Mouse (Mus musculus) bone marrow macrophage, adult 2 months (primary cell): ENCODE data around the gene Dll4.

ENCODE experiments used
- CTCF ChIP-seq: IDR thresholded peaks from 2 replicates; pipeline ENCODE4 v1.5.1; 2012; ENCODE audit warnings: low read depth, mild to moderate bottlenecking, low read length, moderate library complexity
- POLR2A ChIP-seq: IDR thresholded peaks from 2 replicates; pipeline ENCODE4 v1.6.1; 2012; ENCODE audit warnings: mild to moderate bottlenecking, low read depth, low read length, borderline replicate concordance

GRCm38 (mm10) chr2:119336470-119336869 lies 10.9 kb downstream of the Dll4 start:
- TF ChIP-seq CTCF (no peak), POLR2A (no peak)
